Mouse (Mus musculus) small intestine, adult 2 months (tissue): ENCODE data around the gene Il9r.

Experiments used
- CTCF ChIP-seq: fragments of 200-500 bp; IDR thresholded peaks from 2 replicates; pipeline ENCODE4 v1.5.1; 2012; ENCODE audit warnings: low read depth, mild to moderate bottlenecking, control low read depth, inconsistent platforms, low read length, moderate library complexity, mixed read lengths; ENCODE audit not compliant: insufficient replicate concordance, insufficient read length; ENCODE audit errors: extremely low read depth
- POLR2A ChIP-seq: fragments of 200-500 bp; IDR thresholded peaks from 2 replicates; pipeline ENCODE4 v1.6.1; 2012; ENCODE audit warnings: low read depth, mild to moderate bottlenecking, control low read depth, inconsistent platforms, low read length, moderate library complexity

GRCm38 (mm10) chr11:32200075-32200601 lies at the start of gene Il9r:
- TF ChIP-seq POLR2A (no peak), CTCF (no peak)
